Mouse (Mus musculus) activated CD4-positive, CD25-positive, alpha-beta regulatory T cell, adult 4 months (primary cell): ENCODE measurements around the gene Ache. TPM values are rescaled to one million over a fixed set of nuclear protein-coding genes. Genes with fewer than 3 reads are reported as not detected.
A peak's percentile ranks its signal among the peaks of the same experiment; 100 is the strongest.

Source experiments
- ATAC-seq: one replicate; pipeline ENCODE4 v1.8.0; 2017
- polyA plus RNA-seq, 2 experiments: library from polyadenylated mRNA; unstranded; fragments of 100-300 nt; shearing (Covaris generic); gene quantifications; one replicate each; pipeline ENCODE4 v1.2.1; 2017

The Ache gene
- polyA plus RNA-seq, 2 experiments from 2014 or later: not detected

DNA sequence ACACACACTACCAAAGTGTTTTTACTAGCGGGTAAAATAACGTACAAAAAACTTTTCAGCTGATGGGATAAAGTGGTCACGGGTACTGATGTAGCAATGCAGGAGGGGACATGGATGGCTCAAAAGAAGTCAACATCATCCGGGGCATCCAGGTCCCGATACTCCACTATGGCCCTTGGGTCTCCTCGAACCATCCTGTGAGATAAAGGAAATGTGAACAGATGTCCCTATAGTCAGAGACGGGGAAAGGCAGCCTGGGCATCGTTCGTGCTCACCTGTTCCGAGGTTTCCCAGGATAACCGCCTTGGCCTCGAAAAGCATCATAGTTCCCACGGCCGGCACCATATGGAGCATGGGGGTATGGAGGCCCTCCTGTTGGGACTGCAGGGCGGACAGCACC is 8.4 kb downstream of the Ache start:
- no peak for ATAC-seq

DNA sequence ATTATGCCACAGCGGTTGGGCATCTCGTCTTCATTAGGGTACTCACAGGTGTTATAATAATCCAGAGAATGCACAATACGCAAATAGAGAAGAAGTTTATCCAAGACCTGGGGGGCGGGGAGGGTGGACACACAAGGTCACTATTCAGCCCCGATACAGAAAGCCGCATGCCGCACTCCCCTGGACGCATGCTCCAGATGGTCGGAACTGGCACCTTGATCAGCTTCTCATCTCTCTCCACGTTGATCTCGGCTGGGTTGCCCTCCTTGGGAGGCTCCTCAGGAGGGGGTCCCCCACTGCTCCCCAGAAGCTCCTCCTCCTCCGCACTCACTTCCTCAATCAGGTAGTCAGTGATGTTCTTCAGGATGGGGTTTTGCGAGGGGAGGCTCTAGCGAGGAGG is 9.8 kb downstream of the Ache start:
- no peak for ATAC-seq

DNA sequence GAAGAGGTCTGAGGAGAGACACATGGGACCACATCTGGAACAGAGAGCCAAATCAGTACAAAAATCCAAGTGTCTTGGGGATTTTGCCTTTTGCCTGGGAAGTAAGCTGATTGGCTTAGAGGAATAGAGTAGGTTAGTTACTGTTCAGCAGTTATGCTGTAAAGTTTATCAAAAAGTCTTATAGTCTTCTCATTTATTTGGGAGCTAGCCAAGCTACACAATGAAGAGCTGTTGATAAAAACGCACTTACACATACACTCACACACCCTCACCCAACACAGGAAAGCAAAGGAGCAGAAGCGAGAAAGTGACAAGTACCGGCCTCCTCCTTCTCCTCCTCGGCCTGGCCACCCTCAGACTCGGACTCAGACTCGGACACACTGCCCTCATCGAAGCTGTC is 11.9 kb downstream of the Ache start:
- no peak for ATAC-seq

DNA sequence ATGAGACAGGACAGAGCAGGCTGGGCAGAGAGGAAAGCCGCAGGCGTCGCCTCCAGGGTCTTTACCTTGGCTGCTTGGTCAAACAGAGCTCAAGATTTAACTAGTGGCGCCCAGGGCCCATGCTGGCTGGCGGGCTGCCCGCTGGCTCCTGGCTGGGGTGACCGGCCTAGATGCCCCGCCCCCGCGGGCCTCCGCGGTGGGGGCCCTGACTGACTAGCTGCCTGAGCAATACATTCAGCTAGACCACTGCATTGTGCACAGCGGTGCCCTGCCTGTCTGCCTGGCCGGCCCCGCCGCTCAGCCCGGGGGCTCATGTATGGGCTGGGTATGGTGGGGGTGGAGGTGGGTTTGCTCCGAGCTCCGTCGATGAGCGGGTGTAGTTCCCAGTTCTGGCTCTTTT is 13.9 kb downstream of the Ache start:
- no peak for ATAC-seq

DNA sequence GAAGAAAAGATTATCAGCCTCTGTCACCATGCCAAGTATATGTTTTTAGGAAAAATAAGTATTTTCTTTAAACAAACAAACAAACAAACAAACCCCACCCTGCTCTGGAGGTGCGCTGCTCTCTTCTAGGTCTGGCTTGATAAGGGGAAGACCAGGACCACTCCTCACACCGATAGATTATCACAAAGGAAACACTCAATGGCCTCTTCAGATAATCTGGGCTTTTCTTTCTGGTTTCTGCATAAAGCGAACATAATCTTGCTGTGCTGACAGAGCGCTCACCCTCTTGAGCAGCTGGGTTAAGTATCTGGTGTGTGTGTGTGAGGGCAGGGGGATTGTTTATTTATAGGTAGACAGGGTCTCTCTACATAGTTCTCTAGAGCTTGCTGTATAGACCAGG is 16.3 kb downstream of the Ache start:
- no peak for ATAC-seq

DNA sequence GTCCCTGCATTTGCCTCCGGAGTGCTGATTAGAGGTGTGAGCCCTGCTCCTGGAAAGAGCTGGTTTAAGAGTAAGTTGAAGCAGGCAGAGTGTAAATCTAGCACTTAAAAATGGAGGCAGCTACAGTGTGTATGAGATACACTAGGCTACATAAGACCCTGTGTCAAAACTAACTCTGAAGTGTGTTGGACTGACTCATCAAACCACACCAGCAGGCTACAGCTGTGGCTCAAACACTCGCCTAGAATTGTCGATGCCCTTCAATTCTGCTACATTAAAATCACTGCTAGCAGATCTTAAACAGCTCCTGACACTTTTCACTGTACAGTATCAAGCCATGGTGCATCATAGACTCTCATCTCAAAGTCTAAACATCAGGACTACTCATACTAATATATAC is 16.8 kb downstream of the Ache start:
- ATAC-seq: no peak

DNA sequence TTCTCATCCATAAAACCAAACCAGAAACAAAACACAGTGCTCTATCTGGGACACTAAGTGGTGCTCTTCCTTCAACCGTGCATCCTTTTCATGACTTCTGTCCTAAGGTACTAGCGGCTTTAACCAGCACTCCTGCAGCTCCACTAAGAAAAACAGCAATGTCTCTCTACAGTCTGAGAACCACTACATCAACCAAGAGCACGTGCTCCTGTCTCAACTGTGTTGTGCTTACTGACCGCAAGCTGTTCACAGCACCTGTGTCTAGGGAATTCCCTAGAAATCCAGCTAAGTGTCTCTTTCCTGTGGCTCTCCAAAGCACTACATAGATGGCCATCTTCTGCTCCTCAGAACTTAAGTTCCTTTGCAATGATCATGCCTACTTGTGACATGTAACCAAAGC is 17.5 kb downstream of the Ache start:
- ATAC-seq: no peak

DNA sequence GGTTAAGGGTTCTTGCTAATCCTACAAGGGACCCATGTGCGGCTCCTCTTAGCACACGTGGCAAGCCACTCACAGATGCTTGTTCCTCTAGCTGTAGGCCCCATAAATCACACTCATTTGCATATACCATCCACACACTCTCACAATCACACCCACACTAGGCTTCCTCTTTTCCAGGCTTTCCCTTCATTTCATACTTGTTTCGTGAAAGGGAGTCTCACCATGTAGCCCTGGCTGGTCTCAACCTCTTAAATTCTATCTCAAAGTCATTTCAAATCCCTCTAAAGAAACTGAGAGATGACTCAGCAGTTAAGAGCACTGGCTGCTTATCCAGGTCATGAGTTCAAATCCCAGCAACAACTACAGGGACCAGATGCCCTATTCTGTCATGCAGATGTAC is 18.5 kb downstream of the Ache start:
- ATAC-seq: no peak

DNA sequence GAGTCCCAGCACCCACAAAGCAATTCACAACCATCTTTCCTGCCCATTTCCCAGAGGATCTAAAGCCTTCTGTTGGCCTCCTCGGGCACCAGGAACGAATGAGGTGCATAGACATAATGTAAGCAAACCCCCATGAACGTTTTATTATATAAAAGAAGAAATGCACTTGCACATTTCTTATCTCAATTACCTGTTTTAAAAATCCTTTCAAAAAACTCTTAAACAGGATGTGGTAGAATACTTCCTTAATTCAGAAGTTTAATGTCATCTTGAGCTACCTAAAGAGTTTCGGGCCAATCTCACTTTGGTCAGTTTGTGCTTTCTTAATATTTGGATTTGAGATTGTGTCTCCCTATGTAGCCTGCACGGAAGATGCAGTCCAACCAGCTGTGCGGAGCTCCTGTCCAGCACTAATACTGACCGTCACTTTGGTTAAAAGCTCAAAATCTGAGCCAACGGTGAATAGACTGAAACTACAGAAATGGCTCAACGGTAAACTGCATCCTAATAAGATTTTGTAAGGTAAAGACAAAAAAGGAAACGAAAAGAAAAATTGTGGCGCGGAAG is 19.2 kb downstream of the Ache start:
- ATAC-seq: peak; percentile 34

DNA sequence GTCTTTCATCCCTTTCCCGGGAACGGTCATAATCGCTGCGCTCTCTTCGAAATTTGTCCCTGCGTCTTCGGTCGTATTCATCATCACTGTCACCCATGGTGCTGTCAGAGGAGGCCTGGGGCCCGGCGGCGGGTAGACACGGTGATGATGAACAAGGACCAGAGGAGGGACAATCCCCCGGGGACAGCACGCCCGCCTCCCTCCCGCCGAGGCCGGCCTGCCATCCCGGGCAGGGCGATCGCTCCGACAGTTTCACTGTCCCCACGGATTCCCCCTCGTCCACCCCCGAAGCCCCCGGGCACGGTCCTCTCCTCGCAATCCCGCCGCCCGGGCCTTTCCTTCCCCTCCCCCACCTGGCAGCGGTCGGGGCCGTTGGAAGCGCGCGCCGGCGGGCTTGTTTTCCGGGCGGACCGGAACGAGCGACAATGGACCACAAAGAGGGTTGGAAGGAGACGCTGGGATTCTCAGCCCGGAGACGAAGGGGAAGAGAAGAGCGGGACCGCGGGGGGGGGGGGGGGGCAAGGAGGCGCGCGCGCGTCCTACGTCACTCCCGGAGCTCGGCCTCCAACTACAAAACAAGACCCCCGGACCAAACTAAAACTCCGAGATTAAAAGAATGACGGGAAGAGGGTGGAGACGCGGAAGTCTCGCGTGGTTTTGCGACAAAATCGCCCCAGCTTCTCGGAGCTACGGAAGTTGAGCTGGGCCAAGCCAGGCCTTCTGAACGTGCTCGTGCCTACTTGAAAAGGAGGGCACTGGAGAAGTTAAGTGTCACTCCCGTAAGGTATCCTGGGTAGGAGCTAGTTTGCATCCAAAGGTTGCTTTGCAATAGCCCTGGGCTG is 20.0 kb downstream of the Ache start, which contains the start of gene Srrt:
Gene Srrt, minus strand, starts transcription at position 604 of the 842 bp plus-strand sequence.
- ATAC-seq: peak; percentile 85

DNA sequence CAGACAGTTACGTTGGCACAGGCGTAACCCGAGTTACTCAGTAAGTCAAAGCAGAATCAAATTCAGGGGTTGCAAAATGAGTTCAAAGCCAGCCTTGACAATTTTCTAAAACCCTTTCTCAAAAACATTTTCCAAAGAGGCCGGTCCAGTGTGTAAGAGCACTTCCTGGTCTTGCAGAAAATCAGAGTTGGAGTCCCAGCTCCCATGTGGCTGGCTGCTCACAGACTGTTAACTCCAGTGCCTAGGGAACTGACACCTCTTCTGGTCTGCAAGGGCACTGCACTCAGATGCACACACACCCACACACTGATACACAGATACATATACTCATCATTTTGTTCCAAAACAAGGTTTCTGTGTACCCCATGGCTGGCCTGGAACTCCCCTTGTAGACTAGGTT is 21.0 kb downstream of the Ache start:
- ATAC-seq: no peak

DNA sequence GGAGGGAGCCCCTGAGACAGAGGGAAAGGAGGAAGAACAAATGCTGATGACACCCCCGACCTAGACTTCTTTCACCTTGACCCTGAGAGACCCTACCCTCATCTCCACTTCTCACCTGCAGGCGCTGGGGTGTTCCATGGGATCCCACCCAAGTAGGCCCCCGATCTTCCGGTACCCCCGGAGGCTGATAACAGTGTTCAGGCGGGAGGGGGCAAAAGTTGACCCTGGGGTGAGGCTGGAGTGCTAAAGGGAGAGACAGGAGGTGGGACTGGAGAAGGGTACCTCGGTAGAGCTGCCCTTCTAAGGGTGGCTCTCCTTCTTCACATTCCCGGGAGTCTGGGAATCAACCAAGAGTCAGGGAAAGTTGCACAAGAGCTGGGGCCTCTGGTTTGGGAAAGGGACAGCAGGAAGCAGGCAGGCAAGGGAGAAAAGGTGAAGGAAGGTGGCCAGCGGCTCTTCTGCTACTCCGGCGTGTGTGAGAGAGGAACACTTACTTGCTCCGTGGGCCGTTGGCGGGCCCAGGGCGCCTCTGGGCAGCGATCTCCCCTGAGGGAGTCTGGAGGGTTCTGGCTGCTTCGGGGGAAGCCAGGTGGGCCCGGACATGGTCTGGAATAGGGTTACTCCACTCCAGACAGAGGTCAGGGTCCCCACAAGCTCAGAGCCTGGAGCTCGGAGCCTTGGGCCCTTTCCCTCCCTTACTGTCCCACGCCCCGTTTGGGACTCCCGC is 26.3 kb downstream of the Ache start:
- no peak for ATAC-seq

DNA sequence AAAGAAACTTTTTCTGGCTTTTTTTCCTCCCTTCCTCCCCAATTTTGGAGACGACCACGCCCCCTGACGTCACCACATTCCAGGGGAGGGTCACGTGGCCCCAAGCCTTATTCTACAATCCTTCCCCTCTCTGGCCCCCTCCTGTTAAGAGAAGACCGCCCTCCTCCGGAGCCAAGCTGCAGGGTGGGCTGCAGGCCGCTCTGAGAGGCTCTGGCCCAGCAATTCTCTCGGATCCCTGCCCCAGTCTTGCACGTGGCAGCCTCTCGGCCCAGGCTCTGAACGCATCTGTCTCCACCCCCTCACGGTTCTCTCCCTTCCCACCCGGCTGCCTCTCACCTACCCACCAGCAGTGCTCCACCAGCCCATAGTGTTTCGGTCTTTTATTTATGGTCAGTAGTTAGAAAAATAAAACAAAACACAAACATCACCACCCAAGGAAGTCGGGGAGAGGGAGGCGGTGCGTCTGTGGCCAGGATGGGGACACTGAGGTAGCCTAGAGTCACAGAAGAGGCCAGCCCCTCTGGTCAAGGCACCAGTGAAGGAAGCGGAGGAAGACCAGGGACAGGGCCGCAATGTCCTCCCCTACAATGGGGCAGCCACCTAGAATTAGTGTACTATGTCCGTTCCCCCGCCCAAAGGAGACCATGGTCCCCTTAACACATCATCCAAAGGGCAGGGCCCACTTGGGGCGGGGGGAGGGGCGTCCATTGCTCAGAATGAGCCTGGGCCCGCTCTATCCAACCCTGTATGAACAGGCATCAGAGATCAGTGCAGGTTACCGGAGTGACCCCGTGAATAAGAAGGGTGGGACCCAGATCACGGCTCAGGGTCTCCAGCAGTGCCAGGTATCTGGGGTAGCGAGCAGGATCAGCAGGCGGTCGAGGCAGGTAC is 27.1 kb downstream of the Ache start, which contains the start of gene Trip6:
Gene Trip6, minus strand, starts transcription at position 212 of the 891 bp plus-strand sequence.
- ATAC-seq: no peak

DNA sequence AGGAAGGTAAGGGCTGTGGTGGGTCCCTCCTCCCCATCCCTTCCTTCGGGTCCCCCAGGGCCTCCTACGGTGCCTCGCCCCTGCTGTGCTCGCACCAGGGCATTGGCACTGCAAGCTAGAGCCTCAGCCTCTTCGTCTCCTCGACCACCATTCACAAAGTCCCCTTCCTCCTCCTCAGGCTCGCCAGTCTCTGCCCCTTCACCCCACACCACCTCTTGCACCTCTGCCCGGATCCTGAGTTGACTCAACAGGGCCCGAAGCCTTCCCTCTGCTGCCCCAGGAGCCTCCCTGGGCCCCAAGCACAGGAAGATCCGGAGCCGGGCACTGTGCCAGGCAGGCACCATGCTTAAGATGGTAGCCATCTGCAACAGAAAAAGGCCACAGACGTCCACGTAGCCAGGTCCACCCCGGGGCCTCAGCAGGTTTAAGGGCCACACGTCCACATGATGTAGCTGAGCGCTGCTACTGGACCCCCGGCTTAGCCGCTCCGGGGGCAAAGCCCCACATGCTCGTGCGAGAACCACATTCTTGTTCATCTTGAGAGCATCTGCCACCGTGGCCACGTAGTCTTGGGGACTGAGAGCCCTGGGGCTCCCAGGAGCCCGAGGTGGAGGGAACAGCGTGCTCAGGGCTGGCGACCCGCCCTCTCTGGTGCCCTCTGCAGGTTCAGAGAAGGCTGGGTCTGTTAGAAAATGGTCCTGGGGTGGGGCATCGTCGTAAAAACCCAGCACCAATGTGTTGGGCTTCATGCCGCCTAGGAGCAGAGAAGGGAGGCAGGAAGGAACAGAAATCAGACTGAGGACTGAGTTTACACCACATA is 28.0 kb downstream of the Ache start:
- no peak for ATAC-seq

DNA sequence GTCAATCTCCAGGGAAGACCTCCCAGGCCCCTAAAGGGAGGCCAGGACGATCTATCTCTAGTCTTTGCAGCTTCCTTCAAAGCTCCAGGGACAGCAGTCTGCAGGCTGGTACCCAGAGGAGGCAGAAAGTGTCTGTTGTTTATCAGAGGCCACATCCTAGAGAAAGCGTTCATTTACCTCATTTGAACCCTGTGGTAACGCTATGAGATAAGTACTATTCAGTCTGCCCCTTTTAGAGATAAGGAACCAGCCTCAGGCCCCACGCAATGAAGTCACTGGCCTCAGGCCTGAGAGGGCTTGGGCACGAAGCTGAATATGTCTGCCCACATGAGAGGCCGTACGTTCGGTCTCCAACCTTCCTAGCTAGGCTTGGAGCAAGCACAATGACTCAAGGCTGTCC is 30.0 kb downstream of the Ache start:
- ATAC-seq: no peak

DNA sequence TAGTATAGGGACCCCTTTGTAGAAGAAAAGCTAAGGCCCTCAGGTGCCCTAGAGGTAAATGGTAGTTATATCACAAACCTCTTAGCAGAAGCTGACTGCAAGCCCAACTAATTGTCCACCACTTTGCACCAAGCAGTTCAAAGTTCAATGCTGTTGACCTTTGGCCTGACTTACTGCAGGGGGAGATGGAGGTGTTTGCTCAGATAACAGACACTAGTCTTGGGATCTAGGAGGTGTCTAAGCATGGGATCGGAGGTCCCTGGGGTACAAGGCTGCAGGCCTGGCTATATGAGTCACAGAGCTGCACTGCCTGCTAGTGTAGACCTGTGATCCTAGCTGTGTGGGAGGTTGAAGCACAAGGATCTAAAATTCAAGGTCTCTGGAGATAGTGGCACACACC is 31.3 kb downstream of the Ache start:
- ATAC-seq: no peak

DNA sequence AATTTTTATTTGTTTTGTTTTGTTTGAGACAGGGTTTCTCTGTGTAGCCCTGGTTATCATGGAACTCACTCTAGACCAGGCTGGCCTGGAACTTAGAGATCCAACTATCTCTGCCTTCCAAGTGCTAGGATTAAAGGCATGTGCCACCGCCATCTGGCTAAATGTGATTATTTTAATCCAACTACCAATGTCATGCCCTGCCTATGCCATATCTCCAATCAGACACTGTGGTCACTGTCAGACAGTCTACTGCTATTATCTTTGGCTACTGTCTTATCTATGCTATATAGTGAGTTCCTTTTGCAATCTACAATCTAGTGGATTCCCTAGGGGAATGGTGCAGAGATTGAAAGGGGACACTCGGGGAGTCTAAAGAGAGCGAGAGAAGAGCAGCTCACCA is 33.7 kb downstream of the Ache start:
- ATAC-seq: no peak

DNA sequence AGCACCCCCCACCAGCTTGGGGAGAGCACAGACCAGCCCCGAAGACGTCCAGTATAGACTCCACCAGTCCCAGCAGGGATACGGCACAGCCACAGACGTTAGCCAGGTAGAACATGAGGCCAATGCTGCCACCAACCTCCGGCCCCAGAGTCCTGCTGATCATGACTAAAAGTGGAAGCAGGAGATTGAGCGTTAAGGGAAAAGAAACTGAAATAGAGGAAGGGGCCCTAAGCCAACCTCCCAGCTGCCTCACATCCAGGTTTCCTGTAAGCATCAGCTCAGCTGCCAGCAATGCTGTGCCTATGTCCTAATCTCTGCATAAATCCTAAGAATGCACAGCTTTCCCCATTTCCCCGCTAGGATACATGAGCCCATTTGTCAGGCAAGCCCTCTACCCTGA is 43.6 kb downstream of the Ache start:
- no peak for ATAC-seq

DNA sequence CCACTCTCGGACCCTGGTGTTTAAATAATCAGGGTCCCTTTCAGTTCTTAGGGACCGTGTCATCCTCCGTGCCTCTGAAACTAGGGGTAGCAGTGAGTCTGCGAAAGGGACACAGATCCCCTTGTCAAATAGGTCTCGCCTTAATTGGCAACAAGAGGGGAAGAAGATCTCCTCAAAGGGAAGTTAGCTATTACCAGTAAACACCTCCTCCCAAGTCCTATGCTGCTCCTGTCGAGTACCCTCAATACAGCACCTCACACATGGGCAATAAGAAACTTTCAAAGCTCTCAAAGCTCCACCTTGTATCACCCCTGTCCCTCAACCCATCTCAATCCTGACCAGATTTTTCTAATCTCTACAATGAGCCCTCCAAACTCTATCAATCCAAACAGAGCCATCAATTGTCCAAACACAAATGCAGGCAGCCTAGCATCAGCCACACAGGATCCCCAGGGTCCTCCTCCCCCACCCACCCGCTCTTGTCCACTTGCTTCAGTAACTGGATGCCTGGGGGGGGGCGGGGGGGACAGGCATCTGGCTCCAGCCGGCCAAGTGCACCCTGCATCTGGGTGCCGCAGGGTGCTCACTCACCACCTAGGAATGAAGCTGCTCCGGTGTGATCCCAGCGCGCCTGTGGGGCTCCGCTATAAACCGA is 45.7 kb downstream of the Ache start:
- no peak for ATAC-seq

DNA sequence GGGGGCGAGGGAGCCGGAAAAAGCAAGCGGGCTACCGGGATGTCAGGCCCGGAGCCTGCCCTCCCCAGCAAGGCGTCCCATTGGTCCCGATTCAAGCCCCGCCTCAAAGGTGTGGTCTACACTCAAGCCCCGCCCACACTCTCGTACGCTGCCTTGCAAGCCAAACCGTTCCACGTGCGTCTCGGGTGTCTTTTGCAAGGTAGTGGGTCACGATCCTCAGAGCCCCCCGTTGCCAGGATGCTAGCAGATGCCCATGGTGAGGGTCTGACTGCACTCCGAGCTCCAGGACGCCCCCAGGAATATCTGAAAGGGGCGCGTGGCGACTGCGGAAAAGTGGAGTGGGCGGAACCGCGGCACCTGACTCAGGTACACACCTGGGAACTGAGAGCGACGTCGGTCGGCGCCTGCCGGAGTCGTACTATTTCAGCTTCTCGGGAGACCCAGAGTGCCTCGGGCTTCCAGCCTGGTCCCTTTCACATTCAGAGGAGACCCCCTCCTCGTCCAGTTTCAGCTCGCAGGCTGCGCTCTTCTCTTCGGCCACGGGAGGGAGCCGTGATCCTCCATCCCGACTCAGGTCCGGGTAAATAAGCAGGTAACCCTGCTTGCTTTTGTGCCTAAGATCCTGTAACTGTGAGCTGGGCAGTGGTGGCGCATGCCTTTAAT is 46.3 kb downstream of the Ache start, which contains the start of gene Slc12a9:
Gene Slc12a9, minus strand, starts transcription at position 86 of the 663 bp plus-strand sequence.
- peak; percentile 97 for ATAC-seq

DNA sequence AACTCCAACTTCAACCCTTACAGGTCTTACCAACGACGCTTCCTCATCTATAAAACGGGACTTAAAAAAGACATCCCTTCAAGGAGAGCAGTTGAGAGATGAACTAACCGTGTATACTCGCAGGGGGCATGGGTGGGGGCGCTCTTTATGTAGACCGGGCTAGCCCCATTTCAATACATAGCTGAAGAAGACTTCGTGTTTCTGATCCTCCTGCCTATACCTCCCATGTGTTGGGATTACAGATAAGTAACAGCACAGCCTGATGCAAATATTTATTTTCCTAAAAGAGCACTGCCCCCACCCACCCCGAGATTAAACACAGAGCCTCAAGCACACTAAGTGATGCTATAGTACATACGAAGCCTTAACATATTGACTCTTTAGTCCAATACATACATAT is 47.0 kb downstream of the Ache start:
- ATAC-seq: no peak
